Mouse (Mus musculus) CD4-positive helper T cell, adult 2 months (primary cell): ENCODE results near the gene Grpel1.
A peak's percentile ranks its signal among the peaks of the same experiment; 100 is the strongest.

Experiments
- DNase-seq: peaks from one replicate; pipeline ENCODE4 v3.0.0-alpha.2; 2012; ENCODE audit warnings: low read depth, missing footprints, low spot score

The Grpel1 gene

DNA sequence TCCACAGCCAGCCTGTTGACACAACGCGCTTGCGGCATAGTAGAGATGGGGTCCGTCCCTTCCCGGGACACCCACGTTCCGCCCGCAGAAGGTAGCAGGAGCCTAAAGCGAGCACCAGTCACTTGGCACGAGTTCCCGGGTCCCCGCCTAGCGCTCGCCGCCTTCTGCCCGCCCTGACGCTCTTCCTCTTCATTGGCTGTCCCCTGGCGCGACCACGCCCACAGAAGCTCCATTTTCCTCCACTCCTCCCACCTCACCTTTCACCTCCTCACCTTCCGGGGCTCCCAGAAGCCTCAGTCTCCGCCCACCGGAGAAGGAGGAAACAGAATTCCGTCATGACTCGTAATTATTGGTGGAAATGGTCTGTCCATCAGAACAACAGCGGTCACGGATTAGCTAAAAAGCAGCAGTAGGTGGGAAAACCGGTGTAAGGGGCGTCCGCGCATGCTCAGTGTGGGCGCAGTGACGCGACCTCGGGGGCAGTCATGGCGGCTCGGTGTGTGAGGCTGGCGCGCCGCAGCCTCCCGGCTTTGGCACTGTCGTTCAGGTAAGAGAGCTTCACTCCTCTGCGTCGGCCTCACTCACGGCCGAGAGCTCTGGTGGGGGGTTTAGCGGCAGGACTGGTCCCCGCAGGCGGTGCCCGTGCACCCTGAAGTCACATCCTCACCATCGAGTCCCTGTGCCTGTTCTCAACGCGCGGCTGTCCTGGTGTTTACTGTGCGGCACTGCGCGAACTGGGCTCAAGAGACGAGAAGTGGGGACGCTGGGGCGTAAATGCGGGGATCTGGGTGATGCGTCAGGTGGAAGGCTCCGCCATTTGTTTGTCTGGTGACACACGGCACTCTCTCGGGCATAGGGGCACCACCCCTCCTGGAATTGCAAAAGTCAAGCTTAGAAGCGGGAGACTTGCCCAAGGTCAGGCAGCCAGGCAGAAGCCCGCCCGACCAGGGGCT, at the start of gene Grpel1:
Gene Grpel1 (plus strand): TSS at position 290 of the 953 bp plus-strand sequence.
- peak; percentile 100 for DNase-seq

DNA sequence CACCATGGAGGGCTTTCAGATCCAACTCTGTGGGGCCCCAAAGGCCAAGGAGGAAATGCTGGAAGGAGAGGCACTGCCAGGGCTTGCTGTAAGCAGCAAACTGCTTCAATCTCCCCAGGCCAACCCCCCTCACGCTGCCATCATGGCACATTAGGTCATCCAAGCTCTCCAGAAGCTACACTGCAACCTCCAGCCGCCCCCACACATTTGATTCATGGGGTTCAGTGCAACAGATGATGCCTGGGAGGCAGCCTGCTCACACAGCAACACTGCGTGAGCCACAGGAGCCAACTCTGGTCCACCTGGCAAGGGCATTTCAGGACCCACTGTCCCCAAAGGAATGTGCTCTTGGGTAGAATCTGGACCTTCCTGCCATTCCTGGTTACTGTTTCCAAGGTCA, 44.9 kb upstream of the Grpel1 start:
- DNase-seq, result no peak

GRCm38 (mm10) chr5:36422689-36423088, 42.1 kb upstream of the Grpel1 start:
- no peak for DNase-seq

DNA sequence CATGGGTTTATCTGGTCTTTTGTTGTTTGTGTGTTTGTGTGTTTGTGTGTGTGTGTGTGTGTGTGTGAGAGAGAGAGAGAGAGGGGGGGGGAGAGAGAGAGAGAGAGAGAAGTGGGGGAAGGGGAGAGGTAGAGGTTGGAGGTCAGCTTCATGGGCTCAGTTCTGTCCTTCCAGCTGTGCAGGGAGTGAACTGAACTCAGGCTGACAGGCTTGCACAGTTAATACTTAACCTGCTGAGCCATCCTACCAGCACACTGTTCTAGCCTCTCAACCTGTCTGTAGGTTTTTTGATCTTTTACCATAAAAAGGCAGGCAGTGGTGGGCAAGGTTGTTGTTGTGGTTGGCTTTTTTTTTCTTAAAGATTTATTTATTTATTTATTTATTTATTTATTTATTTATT, 40.1 kb upstream of the Grpel1 start:
- DNase-seq, result no peak

- DNase-seq, result no peak
Measured at GRCm38 (mm10) chr5:36426404-36426803, 38.4 kb upstream of the Grpel1 start.

- DNase-seq, result no peak
Measured at GRCm38 (mm10) chr5:36427831-36428230, 37.0 kb upstream of the Grpel1 start.

DNA sequence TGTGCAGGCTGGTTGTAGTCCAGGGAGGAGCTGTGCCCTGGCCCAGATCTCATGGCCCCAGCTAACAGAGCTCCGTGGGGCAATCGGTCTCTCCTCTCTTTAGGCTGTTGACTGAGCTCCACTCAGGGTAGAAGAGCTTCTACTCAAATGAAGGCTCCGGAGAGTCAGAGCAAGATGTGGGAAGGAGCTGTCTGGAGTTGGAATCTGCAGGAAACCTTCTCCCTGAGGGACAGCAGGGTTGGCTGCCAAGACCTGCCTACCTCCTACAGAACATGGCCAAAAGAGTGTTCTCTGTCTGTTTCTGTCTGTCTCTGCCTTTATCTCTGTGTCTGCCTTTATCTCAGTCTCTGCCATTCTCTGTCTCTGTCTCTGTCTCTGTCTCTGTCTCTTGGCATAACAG, 35.2 kb upstream of the Grpel1 start:
- DNase-seq, result no peak

- no peak for DNase-seq
Measured at GRCm38 (mm10) chr5:36431711-36432110, 33.1 kb upstream of the Grpel1 start.

- no peak for DNase-seq
Measured at GRCm38 (mm10) chr5:36434398-36434967, 30.3 kb upstream of the Grpel1 start.

GRCm38 (mm10) chr5:36436858-36437257, 27.9 kb upstream of the Grpel1 start:
- no peak for DNase-seq

DNA sequence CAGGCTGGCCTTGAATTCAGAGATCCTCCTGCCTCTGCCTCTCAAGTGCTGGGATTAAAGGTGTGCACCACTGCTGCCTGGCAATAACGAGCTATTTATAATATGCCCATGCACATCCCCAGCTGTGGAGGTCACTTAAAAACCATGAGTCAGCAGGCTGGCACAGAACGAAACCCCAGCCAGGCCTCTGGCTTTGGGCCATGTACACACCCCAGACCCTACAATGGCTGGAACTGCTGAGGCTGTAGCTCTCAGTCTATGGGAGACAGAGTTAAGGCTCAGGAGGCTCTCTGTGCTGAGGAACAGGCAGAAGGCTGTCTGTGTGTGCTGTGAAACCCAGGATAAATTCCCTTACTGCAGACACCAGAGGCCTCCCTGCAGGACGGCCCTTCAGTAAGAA, 24.1 kb upstream of the Grpel1 start:
- DNase-seq, result no peak

DNA sequence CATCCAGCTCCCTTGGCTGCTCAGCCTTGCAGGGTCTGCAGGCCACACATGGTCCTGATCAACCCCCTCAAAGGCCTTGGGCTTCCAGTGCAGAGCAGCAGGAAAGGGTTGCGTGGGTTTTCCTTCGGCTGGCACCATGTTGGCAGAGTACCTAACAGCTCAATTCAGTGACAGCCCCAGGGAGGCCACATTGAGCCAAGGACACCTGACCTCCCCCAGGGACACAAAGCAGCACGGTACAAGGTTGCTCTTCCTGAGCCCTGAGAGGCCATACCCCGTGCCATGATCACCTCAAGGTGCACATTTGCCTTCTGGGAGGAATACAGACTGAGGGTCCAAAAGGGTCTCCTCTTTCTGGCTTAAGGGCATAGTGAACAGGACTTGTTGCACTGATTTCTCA, 20.2 kb upstream of the Grpel1 start:
- no peak for DNase-seq

DNA sequence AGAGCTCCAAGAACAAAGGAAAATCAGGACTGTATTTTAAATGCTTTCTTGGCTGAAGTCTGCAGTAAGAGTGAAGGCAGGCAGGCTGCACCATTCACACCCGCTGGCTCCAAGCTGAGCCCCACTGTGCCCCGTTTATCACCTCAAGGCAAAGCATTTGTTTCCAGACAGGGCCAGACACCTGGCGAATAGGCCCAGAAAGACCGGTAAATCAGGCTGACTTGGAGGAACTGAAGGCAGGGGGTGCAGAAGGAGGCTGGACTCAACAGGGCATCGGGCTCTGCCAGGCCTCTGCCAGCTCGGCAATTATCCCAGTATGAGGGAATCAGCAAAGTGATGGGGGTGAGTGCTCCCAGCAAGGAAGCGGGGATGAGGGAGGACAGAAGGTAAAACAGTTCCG, 19.8 kb upstream of the Grpel1 start:
- no peak for DNase-seq

DNA sequence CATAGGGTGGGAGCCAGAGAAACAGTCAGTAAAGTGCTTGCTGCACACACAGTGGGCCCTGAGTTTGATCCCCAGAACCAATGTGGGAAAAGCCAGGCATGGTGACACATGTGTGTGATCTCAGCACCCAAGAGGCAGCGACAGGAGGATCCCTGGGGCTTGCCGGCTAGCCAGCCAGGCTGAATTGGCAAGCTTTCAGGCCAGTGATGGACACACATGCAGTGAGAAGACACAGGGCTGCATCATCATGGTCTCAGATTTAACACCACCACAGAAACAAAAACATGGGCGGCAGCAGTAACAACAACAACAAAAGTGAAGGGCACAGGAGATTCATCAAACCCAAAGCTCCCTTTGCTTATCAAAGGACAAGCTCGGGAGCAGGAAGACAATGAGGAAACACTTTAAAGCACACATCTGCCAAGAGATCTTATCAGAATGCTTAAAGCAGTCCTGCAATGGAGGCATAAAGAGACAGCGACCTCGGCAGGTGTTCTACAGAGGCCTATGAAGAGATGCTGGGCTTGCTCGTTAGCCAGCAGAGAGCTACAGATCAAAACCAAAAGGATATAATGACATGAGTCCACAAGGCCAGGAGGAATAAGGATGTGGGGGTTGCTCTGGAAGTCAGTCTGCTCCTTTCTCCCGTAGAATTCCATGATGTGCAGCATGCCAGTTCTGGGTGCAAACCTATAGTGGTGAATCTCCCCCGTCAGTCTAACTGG, 18.5 kb upstream of the Grpel1 start:
- DNase-seq, result no peak

DNA sequence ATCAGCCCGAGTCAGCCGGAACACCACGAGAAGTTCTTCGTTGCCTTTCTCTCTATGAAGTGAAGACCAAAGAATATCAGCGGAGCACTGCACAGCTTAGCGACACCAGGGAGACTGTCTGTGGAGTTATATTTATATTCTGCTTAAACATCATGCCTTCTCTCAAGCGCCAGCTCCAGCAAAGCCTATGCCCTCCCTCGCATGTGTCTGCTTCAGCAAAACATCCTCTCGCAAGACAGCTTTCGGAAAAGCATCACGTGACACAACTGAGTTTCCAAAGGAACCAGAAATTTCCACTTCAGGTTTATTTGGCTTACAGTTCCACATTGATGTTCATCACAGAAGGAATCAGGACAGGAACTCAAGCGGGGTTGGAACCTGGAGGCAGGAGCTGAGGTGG, 16.9 kb upstream of the Grpel1 start:
- no peak for DNase-seq

GRCm38 (mm10) chr5:36449710-36450358, 15.0 kb upstream of the Grpel1 start:
- no peak for DNase-seq

GRCm38 (mm10) chr5:36451119-36451518, 13.7 kb upstream of the Grpel1 start:
- DNase-seq, result no peak

DNA sequence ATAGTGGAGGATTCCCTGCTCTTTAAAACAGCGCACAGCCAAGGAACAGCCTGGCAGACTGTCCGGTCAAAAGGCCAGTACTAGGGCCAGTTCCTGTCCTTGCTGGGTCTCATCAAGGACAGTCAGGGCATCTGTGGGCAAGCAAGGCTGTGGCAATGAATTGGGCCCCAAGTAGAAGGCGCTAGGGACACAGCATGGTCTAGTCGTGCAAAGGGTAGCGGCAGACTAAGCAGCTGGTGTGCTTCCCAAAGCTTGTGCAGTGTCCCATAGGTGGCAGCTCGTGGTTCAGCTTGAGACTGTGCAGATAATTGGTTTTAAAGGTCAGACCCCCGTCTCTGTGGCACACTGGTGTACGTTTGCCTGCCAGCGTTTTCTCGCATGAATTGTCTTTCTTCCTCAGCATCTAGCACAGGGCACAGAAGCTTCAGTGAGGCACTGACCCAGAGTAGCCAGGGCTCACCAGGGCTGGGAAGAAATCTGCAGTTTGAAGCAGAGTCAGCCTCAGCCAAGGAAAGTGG, 12.9 kb upstream of the Grpel1 start:
- DNase-seq, result no peak

DNA sequence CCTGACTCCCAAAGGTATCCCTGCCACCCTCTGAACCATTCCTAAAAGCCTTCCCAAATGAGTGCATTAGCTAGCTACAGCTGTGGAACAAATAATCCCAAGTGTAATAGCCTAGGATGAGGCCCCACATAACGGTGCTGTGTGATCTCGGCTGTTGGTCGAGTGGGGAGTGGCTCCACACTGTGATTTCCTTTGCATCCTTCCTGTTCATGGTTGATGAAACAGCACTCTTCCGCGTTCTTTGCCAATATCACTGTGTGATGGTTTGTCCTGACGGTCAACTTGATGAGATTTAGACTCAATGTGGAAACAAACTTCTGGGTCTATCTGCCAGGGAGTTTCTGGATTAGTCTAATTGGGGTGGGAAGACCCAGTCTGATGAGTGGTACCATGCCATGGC, 12.0 kb upstream of the Grpel1 start:
- no peak for DNase-seq

- no peak for DNase-seq
Measured at GRCm38 (mm10) chr5:36457706-36458105, 7.1 kb upstream of the Grpel1 start.

DNA sequence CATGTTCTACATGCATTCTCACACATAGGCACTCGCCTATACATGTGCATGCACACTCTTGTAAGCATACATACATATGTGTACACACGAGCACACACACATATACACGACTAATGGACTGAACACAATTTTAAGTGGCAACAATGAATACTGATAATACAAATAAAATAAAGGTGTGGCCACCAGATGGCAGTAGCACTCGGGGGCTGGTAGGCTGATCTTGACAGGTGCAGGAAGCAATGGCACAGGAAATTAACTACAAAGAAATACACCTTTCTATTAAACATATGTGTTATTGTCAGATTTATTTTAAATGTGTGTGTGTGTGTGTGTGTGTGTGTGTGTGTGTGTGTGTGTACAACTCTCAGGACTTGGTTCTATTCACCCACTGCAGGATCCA, 5.9 kb upstream of the Grpel1 start:
- peak; percentile 71 for DNase-seq

DNA sequence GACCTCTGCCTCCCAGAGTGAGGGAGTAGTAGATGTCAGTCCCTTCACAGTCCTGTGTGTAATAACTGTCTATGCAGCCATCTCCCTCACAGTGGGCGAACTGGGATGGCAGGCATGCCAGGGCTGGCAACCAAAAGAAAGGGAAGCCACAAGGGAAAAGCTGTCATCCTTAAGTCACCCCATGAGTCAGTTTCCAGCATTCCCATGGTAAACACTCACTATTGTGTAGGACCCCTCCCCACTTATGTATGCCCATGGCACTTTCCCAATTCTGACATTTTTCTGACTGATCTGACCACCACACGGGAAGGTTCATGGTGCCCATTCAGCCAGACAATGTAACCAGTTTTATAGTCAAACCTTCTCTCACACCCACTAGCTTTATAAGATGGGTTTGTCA, 4.1 kb upstream of the Grpel1 start:
- DNase-seq, result no peak
